9 mouse cellular contexts compared by ENCODE assay signal in genomic region chrX:136067201-136067991, GRCm38 (mm10). TPM values are rescaled to one million over a fixed set of nuclear protein-coding genes. Genes with fewer than 3 reads are reported as not detected.
DNase-seq lines count a peak whose midpoint lies in the region; ATAC-seq and TF ChIP-seq lines count a peak whose summit lies in the region.
"Not testable (repeated sequence)": the region's sequence is repeated elsewhere in the genome, so short reads cannot be mapped to it uniquely, and the experiment has no call there.
"Had no signal": no experiment of that assay in that cellular context is flagged by ENCODE, and none has a peak within 500 bp of the region (broad histone marks: within the 10 kb centered on the region; RNA-seq: fewer than 3 reads in every experiment).

No protein-coding gene starts in this region.

- H3K4me3 ChIP-seq in intestine, embryonic 16.5 days (ENCODE audit: low read length), result peak overlapping the region; percentile 32
- peak overlapping the region; percentile 3; the same call in 1 of the 2 replicates for H3K4me3 ChIP-seq in lung, postnatal 0 days (ENCODE audit: low read depth, low read length)

- TF ChIP-seq EP300 in lung, postnatal 0 days (IDR thresholded peaks at IDR 0.05), result not testable (repeated sequence)

- 15% methylated on average over 9 of the region's 48 CpGs for WGBS in intestine, embryonic 16.5 days
- WGBS in lung, postnatal 0 days, result 21% methylated on average over 6 of the region's 48 CpGs

- peak; percentile 57 for ATAC-seq in intestine, embryonic 16.5 days
- ATAC-seq in lung, postnatal 0 days, result peak; percentile 57

- not testable (repeated sequence) for TF ChIP-seq CTCF in lung, postnatal 0 days (IDR thresholded peaks at IDR 0.05)

- DNase-seq in brain, adult 2 months (ENCODE audit: low read depth, low spot score), result peak; percentile 57
- DNase-seq in embryo, embryonic 11 days, result peak; percentile 68
- peak; percentile 3 to 12 for DNase-seq in frontal cortex, postnatal 10 days (ENCODE audit: low spot score in 2 of 2)
- peak; percentile 6 to 23 for DNase-seq in left cerebral cortex, postnatal 25 days (ENCODE audit: low spot score in 2 of 2)
- DNase-seq in lung, postnatal 0 days (ENCODE audit: low spot score), result peak; percentile 17
- DNase-seq in retina, postnatal 7 days (ENCODE audit: low read depth, low spot score), result peak; percentile 29

- not testable (repeated sequence) for H3K9ac ChIP-seq in intestine, embryonic 16.5 days (ENCODE audit: low read depth, low read length); lung, postnatal 0 days (replicated peaks; ENCODE audit: low read depth)

- intact Hi-C loops in left cerebral cortex, postnatal 25 days (cut with DNase I), result not testable (repeated sequence)

- H3K36me3 ChIP-seq in intestine, embryonic 16.5 days (ENCODE audit: control insufficient read depth, insufficient read depth, low read length); lung, postnatal 0 days (ENCODE audit: insufficient read depth, low read length): not testable (repeated sequence)

- H3K27me3 ChIP-seq in intestine, embryonic 16.5 days (replicated peaks; ENCODE audit: control insufficient read depth, insufficient read depth, low read length); lung, postnatal 0 days (replicated peaks; ENCODE audit: insufficient read depth, low read length): not testable (repeated sequence)

- not testable (repeated sequence) for H3K9me3 ChIP-seq in intestine, embryonic 16.5 days (ENCODE audit: control insufficient read depth, low read length); lung, postnatal 0 days (ENCODE audit: low read length)

- H3K4me2 ChIP-seq in intestine, embryonic 16.5 days (ENCODE audit: low read depth, low read length), result peak overlapping the region; percentile 33; the same call in 1 of the 2 replicates
- 0 out of 2 replicates have a peak overlapping the region, but pooled peaks have one; percentile 22 for H3K4me2 ChIP-seq in lung, postnatal 0 days (replicated peaks; ENCODE audit: low read depth, low read length)

- H3K4me1 ChIP-seq in intestine, embryonic 16.5 days (ENCODE audit: control insufficient read depth, insufficient read depth, low read length); lung, postnatal 0 days (ENCODE audit: insufficient read depth, low read depth, low read length): not testable (repeated sequence)

- H3K27ac ChIP-seq in intestine, embryonic 16.5 days (ENCODE audit: low read length); lung, postnatal 0 days (ENCODE audit: low read length): not testable (repeated sequence)

RNA-seq across cellular contexts. Expression of gene Bex2, which starts 0.6 kb away (rescaled TPM):
- polyA plus RNA-seq in intestine, embryonic 16.5 days (2015; fragmentation: Nextera tagmentation; extraction: Ambion mirVana), result 106 and 108 TPM in 2 replicates
- 100 to 1,000 TPM; 384 to 394 TPM for total RNA-seq in left cerebral cortex, postnatal 25 days (2021)
- 250 and 327 TPM in 2 replicates for polyA plus RNA-seq in lung, postnatal 0 days (2015; fragmentation: Nextera tagmentation; extraction: Ambion mirVana)

RNA-seq across cellular contexts. Expression of gene Nxf3, which starts 17.7 kb away (rescaled TPM):
- 0.11 and 0.12 TPM in 2 replicates for polyA plus RNA-seq in intestine, embryonic 16.5 days (2015; fragmentation: Nextera tagmentation; extraction: Ambion mirVana)
- total RNA-seq in left cerebral cortex, postnatal 25 days (2021), result not detected
- polyA plus RNA-seq in lung, postnatal 0 days (2015; fragmentation: Nextera tagmentation; extraction: Ambion mirVana), result 0.07 and 0.08 TPM in 2 replicates
- total RNA-seq: heart, postnatal 14 days; left cerebral cortex, adult 8-10 months had no signal

RNA-seq across cellular contexts. Expression of gene Arxes1, which starts 34.2 kb away (rescaled TPM):
- polyA plus RNA-seq in intestine, embryonic 16.5 days (2015; fragmentation: Nextera tagmentation; extraction: Ambion mirVana), result 19.3 and 22.1 TPM in 2 replicates
- 10 to 100 TPM; 40.7 to 41.9 TPM for total RNA-seq in left cerebral cortex, postnatal 25 days (2021)
- polyA plus RNA-seq in lung, postnatal 0 days (2015; fragmentation: Nextera tagmentation; extraction: Ambion mirVana), result 5.6 and 6.8 TPM in 2 replicates

Comparison
In these comparisons a context has a peak if more than half of its experiments do, and no peak if none do; other contexts are left out.
1. DNase-seq: peak in every context shown above with its lines; median percentile 68 in embryo, embryonic 11 days; 57 in brain, adult 2 months; 29 in retina, postnatal 7 days; 17 in lung, postnatal 0 days; 14 in left cerebral cortex, postnatal 25 days; 8 in frontal cortex, postnatal 10 days.